Mouse (Mus musculus): ENCODE measurements at regions not wholly inside any gene's neighbourhood (a gene's known extent, or its start where the extent isn't known, plus 50 kb on each side); places are given as distances from the start of the nearest gene placed in this dataset.

GRCm38 (mm10) chr9:27242325-27242724 lies 56.7 kb upstream of the Igsf9b start:
- no peak for TF ChIP-seq CTCF (IDR thresholded peaks at IDR 0.05)
- H3K27ac ChIP-seq = no peak overlapping the region
- no peak for DNase-seq (ENCODE audit: extremely low spot score in 1 of 2, low spot score in 2 of 2)
- intact Hi-C loops (cut with DNase I) = no loop called here
- H3K4me3 ChIP-seq = no peak overlapping the region

GRCm38 (mm10) chr9:27240926-27241325 lies 58.1 kb upstream of the Igsf9b start:
- intact Hi-C loops (cut with DNase I) = no loop called here
- no peak for DNase-seq (ENCODE audit: extremely low spot score in 1 of 2, low spot score in 2 of 2)
- TF ChIP-seq CTCF (IDR thresholded peaks at IDR 0.05) = no peak
- Histone ChIP-seq H3K27ac (no peak overlapping the region), H3K4me3 (no peak overlapping the region)

GRCm38 (mm10) chr9:27240491-27240890 lies 58.5 kb upstream of the Igsf9b start:
- TF ChIP-seq CTCF (IDR thresholded peaks at IDR 0.05) = no peak
- no peak for DNase-seq (ENCODE audit: extremely low spot score in 1 of 2, low spot score in 2 of 2)
- intact Hi-C loops (cut with DNase I) = no loop called here

GRCm38 (mm10) chr9:27232692-27233091 lies 66.3 kb upstream of the Igsf9b start:
- no peak for TF ChIP-seq CTCF (IDR thresholded peaks at IDR 0.05)
- H3K27ac ChIP-seq = no peak overlapping the region
- no peak overlapping the region for H3K4me3 ChIP-seq
- no peak for DNase-seq (ENCODE audit: extremely low spot score in 1 of 2, low spot score in 2 of 2)
- intact Hi-C loops (cut with DNase I) = no loop called here

More at GRCm38 (mm10) chr9:27240491-27240890, 58.5 kb upstream of the Igsf9b start:
- no peak overlapping the region for H3K27ac ChIP-seq
- no peak overlapping the region for H3K4me3 ChIP-seq

- TF ChIP-seq CTCF (IDR thresholded peaks at IDR 0.05) = no peak
- intact Hi-C loops (cut with DNase I) = no loop called here
- no peak overlapping the region for H3K4me3 ChIP-seq
- no peak overlapping the region for H3K27ac ChIP-seq
- no peak for DNase-seq (ENCODE audit: extremely low spot score in 1 of 2, low spot score in 2 of 2)
These were observed 71.5 kb upstream of the Igsf9b start for GRCm38 (mm10) chr9:27227458-27227857.

- no peak for DNase-seq (ENCODE audit: extremely low spot score in 1 of 2, low spot score in 2 of 2)
- no peak overlapping the region for H3K4me3 ChIP-seq
- no peak overlapping the region for H3K27ac ChIP-seq
- intact Hi-C loops (cut with DNase I) = no loop called here
- TF ChIP-seq CTCF (IDR thresholded peaks at IDR 0.05) = peak; percentile 36
These were observed 66.0 kb upstream of the Jam3 start for GRCm38 (mm10) chr9:27221183-27221582.

GRCm38 (mm10) chr9:27216024-27216423 lies 60.8 kb upstream of the Jam3 start:
- no peak overlapping the region for H3K27ac ChIP-seq
- intact Hi-C loops (cut with DNase I) = no loop called here
- no peak for TF ChIP-seq CTCF (IDR thresholded peaks at IDR 0.05)
- no peak for DNase-seq (ENCODE audit: extremely low spot score in 1 of 2, low spot score in 2 of 2)
- H3K4me3 ChIP-seq = no peak overlapping the region

GRCm38 (mm10) chr9:27214023-27214422 lies 58.8 kb upstream of the Jam3 start:
- no peak for TF ChIP-seq CTCF (IDR thresholded peaks at IDR 0.05)
- H3K27ac ChIP-seq = no peak overlapping the region
- DNase-seq (ENCODE audit: extremely low spot score in 1 of 2, low spot score in 2 of 2) = no peak
- H3K4me3 ChIP-seq = no peak overlapping the region
- intact Hi-C loops (cut with DNase I) = no loop called here

GRCm38 (mm10) chr9:27208840-27209239 lies 53.6 kb upstream of the Jam3 start:
- intact Hi-C loops (cut with DNase I) = loop anchor here (1.0 kb wide), 2 partner anchors 16 to 30 kb away; no protein-coding TSS in a partner anchor
- H3K27ac ChIP-seq = peak overlapping the region; percentile 36; the same call in 1 of the 2 replicates
- DNase-seq (ENCODE audit: extremely low spot score in 1 of 2, low spot score in 2 of 2) = peak; percentile 31 to 72
- TF ChIP-seq CTCF (IDR thresholded peaks at IDR 0.05) = no peak
- no peak overlapping the region for H3K4me3 ChIP-seq
